Mouse (Mus musculus): ENCODE measurements around the gene Lnx2.

The Lnx2 gene

GRCm38 (mm10) chr5:147018761-147019160, 57.6 kb downstream of the Lnx2 start:
- DNase-seq (ENCODE audit: low read depth), result no peak

- DNase-seq (ENCODE audit: low read depth), result no peak
Measured at GRCm38 (mm10) chr5:147017526-147017925, 58.9 kb downstream of the Lnx2 start.

GRCm38 (mm10) chr5:147016622-147017021, 59.8 kb downstream of the Lnx2 start:
- DNase-seq (ENCODE audit: low read depth), result no peak

GRCm38 (mm10) chr5:147015191-147015590, 61.2 kb downstream of the Lnx2 start:
- no peak for DNase-seq (ENCODE audit: low read depth)

- no peak for DNase-seq (ENCODE audit: low read depth)
Measured at GRCm38 (mm10) chr5:147013845-147014244, 62.5 kb downstream of the Lnx2 start.

DNA sequence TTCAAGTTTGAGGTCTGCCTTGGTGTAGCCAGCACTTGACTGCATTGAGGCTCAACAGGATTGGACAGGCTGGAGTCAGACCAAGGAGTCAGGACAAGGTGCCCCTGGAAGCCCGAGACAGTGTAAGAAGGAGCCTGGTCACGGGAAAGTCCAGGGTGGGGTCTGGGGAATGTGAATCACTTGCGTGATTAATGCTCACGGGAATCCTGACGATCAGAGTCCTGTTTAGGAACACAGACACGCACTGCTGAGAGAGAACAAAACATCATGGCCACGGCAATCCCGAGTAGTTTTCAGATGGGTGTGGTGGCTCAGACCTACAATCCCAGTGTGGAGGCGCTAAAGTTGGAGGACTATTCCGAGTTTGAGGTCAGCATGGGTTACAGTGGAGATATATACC, 65.1 kb downstream of the Lnx2 start:
- peak; percentile 49 for DNase-seq (ENCODE audit: low read depth)

GRCm38 (mm10) chr5:147003303-147003702, 73.1 kb downstream of the Lnx2 start:
- DNase-seq (ENCODE audit: low read depth), result no peak

DNA sequence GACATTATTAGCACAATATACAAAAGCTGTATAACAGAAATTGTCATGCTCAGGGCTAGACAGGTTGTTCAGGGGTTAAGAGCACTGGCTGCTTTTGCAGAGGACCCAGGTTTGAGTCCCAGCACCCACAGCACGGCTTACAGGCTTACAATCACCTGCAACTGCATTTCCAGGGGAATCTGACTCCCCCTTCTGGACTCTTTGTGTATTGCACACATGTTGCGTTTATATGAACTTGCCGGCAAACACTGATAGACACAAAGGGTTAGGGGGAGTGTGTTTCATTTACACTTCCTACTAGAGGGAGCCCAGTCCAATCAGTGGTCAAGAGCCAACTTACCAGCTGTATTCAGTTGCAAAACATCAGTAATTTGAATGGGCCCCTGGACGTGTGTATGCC, 75.1 kb downstream of the Lnx2 start:
- no peak for DNase-seq (ENCODE audit: low read depth)

DNA sequence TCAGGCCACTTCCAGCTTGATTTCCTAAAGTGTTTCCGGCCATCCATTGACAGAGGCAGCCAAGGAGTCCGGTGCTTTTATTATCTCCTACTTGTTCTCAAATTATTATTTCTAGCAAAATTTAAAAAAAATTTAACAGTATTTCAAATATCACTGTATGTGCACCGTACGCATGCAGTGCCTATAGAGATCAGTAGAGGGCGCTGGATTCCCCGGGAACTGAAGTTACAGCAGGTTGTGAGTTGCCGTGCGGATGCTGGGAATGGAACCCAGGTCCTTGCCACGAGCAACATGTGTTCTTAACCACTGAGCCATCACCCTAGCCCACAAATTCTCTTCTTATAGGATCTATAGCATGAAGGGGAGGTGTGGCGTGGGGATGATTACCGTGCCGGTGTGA, 77.6 kb downstream of the Lnx2 start:
- no peak for DNase-seq (ENCODE audit: low read depth)

DNA sequence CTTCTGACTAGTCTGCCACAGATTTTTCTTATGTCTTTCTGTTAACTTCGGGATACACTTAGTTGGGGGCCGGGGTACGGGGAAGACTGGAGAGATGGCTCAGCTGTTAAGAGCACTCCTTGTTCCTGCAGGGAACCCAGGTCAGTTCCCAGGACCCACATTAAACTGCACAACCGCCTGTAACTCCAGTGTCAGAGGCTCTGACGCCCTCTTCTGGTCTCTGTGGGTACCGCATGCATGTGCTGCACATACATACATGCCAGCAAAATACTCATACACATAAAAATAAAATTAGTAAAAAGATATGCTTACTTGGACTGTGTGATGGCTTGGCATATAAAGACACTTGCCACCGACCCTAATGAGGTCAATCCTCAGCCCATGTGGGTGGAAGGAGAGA, 79.6 kb downstream of the Lnx2 start:
- no peak for DNase-seq (ENCODE audit: low read depth)

DNA sequence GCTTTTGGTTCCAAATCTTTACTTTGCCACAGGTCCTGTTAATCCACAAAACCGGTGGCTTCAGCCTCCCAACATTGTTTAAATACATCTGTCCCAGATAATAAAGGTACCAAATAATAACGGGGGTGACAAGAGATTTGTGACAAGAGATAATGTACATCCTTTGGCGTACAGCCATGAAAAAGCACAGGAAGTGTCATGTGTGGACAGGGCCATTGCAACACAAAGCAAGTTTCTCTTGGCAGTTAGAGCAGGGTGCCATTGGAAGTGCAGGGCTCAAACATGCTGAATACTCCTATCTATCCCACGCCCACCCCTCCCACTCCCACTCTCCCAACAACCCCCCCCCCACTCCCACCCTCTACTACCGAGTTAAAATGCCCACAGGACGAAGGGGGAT, 81.4 kb downstream of the Lnx2 start:
- no peak for DNase-seq (ENCODE audit: low read depth)

- peak; percentile 73 for DNase-seq (ENCODE audit: low read depth)
Measured at GRCm38 (mm10) chr5:146993509-146993908, 82.9 kb downstream of the Lnx2 start.

- DNase-seq (ENCODE audit: low read depth), result no peak
Measured at GRCm38 (mm10) chr5:146989051-146989450, 87.3 kb downstream of the Lnx2 start.

DNA sequence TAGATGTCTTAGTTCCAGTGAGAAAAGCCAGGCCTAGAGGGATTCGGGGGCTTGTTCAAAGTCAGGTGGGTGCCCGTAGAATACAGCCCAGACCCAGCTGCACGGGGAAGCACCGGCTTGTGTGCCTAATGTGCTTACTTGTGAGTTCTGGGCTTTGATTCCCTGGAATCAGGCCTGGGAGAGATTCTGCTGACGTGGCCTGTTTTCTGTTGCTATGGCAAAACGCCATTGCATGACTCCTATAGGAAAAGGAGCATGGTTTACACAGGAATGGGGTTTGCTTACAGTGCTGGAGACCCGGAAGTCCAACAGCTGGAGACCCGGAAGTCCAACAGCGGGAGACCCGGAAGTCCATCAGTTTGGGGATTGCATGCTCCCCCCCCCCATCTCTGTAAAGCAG, 88.8 kb downstream of the Lnx2 start:
- peak; percentile 62 for DNase-seq (ENCODE audit: low read depth)

DNA sequence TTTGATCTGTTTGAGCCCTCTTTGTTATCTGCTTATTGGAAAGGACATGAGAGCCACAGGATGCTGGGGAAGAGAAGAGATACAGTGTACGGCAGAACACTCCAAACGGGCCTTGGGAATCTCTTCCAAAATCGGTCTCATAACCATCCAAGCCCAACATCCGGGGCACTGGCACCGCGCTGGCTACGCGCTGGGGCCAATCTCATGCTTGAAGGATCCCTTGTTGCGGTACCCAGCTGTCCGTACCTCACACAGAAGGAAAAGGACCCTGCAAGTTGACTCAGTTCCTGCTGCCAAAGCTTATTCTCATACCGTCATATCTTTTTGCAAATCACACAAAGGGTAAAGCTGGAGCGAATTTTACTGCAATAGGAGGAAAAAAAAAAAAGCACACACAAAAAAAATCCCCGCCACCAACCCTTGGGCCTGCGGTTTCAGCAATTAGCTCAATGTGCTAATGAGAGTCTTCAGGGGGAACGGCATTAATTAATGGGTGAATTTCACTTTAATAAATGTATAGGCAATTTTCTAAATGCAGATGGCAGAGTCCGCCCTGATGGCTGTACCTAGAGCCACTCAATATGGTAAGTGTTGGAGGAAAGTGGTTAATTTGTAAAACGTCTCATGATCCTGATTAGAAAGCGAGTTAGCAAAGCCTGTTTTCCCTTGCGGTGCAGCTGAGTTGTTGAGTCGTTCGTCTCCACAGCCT, 90.5 kb downstream of the Lnx2 start:
- DNase-seq (ENCODE audit: low read depth), result no peak

- DNase-seq (ENCODE audit: low read depth), result peak; percentile 83
Measured at GRCm38 (mm10) chr5:146983216-146983615, 93.2 kb downstream of the Lnx2 start.

GRCm38 (mm10) chr5:146981376-146981775, 95.0 kb downstream of the Lnx2 start:
- no peak for DNase-seq (ENCODE audit: low read depth)

- DNase-seq (ENCODE audit: low read depth), result no peak
Measured at GRCm38 (mm10) chr5:146974781-146975123, 101.6 kb downstream of the Lnx2 start.

DNA sequence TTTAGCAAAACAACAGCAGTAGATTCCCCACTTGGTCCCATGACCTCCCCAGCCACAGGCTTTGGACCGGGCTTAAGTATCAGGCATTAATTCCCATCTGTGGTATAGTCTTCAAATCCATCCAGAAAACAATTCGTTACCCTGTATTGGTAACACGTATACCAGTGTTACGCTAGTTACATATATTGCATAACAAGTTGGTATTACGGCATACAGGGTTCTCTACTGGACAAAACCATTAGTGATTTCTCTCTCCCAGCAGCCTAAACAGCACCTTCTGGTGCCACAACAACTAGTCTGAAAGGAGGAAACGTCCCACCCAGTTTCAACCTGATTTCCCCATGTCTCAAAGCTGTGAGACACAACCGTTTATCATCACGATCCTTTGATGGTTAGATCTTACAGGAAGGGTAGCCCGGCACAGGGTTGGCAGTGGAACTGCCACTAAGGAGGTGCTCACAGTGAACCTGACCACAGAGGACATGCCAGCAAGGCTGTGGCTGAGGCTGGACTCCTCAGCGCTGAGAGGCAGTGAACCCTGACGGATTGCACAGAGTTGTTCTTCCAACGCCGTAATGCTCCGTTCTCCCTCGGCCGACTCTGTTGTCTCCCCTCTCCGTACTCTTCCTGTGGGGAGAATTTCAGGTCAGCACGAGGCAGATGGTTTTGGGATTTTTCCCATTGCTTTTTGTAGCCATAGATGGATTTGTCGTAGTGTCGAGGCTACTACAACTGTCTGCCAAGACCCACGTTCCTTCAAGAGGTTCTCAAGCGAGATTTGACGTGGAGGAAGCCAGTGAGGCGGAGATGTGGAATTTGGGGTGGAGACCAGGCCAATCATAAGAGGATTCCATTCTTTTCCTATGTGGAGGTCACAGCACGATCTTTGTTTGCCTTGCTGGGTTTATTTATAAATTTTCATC, 102.3 kb downstream of the Lnx2 start:
- peak; percentile 22 for DNase-seq (ENCODE audit: low read depth)

GRCm38 (mm10) chr5:146973353-146973752, 103.0 kb downstream of the Lnx2 start:
- DNase-seq (ENCODE audit: low read depth), result no peak

- no peak for DNase-seq (ENCODE audit: low read depth)
Measured at GRCm38 (mm10) chr5:146971776-146972561, 104.4 kb downstream of the Lnx2 start.

GRCm38 (mm10) chr5:146968695-146969393, 107.5 kb downstream of the Lnx2 start:
- DNase-seq (ENCODE audit: low read depth), result no peak
